Comparison of ENCODE assay signal across 7 mouse cellular contexts in the genomic region with DNA sequence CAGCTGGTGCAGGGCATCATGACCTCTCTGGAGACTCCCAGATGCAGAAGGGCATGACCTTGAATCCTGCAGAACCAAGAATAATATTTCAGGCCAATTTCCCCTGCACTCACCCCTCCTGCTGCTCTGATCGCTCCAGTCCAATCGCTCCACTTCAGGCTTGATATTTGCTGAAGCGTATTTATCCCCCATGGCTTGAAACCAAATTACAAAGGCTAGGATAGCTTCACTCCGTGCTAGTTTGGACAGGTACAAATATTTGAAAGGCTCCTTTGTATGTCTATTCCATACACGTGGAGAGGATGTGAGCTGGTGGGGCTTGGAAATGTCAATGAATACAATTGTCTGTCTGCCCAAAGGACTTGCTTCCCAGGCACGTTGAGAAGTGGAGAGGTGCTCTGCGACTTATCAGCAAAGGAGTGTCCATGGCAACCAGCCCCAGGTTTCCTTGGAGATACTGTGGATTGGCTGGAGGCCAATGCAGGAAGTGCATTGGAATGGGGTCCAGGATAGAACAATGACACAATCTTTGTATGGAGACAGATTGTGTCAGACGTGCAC.
DNase-seq lines count a peak whose midpoint lies in the region; ATAC-seq and TF ChIP-seq lines count a peak whose summit lies in the region.

No protein-coding gene starts in this region.

- H3K27me3 ChIP-seq in stomach, embryonic 14.5 days (ENCODE audit: control insufficient read depth, insufficient read depth, low read length) = no peaks in the 10 kb centered on the region
- no peaks in the 10 kb centered on the region for H3K27me3 ChIP-seq in stomach, postnatal 0 days (ENCODE audit: control insufficient read depth, insufficient read depth, low read length)
- H3K27me3 ChIP-seq in midbrain, embryonic 14.5 days (ENCODE audit: control insufficient read depth, insufficient read depth, low read length) = no peaks in the 10 kb centered on the region

- H3K9ac ChIP-seq in stomach, embryonic 14.5 days (replicated peaks; ENCODE audit: low read depth, low read length) = no peak overlapping the region
- no peak overlapping the region for H3K9ac ChIP-seq in stomach, postnatal 0 days (ENCODE audit: low read length)
- no peak overlapping the region for H3K9ac ChIP-seq in midbrain, embryonic 14.5 days (replicated peaks; ENCODE audit: low read length)

- 0 out of 2 replicates have a peak overlapping the region, but pooled peaks have one; percentile 7 for H3K4me2 ChIP-seq in stomach, embryonic 14.5 days (replicated peaks; ENCODE audit: low read depth, low read length)
- no peak overlapping the region for H3K4me2 ChIP-seq in stomach, postnatal 0 days (replicated peaks; ENCODE audit: low read depth)
- peak overlapping the region; percentile 34 for H3K4me2 ChIP-seq in midbrain, embryonic 14.5 days (ENCODE audit: low read length)

- WGBS in stomach, embryonic 14.5 days = 18% methylated on average over 8 of the region's 8 CpGs
- WGBS in stomach, postnatal 0 days = 19% methylated on average over 8 of the region's 8 CpGs
- 6% methylated on average over 8 of the region's 8 CpGs for WGBS in midbrain, embryonic 14.5 days

- H3K9me3 ChIP-seq in stomach, embryonic 14.5 days (ENCODE audit: control insufficient read depth, low read depth, low read length) = no peaks in the 10 kb centered on the region
- H3K9me3 ChIP-seq in stomach, postnatal 0 days (ENCODE audit: control insufficient read depth, low read length) = no peaks in the 10 kb centered on the region
- H3K9me3 ChIP-seq in midbrain, embryonic 14.5 days (ENCODE audit: control insufficient read depth, low read length) = no peaks in the 10 kb centered on the region

- no peak for TF ChIP-seq EP300 in stomach, postnatal 0 days (optimal IDR thresholded peaks at IDR 0.05)

- no peaks in the 10 kb centered on the region for H3K36me3 ChIP-seq in stomach, embryonic 14.5 days (ENCODE audit: control insufficient read depth, insufficient read depth, low read length)
- H3K36me3 ChIP-seq in stomach, postnatal 0 days (ENCODE audit: control insufficient read depth, insufficient read depth, low read length) = no peaks in the 10 kb centered on the region
- no peaks in the 10 kb centered on the region for H3K36me3 ChIP-seq in midbrain, embryonic 14.5 days (ENCODE audit: control insufficient read depth, insufficient read depth, low read length)

- ATAC-seq in stomach, embryonic 14.5 days (ENCODE audit: insufficient number of reproducible peaks, insufficient read depth, low FRiP score, low read depth) = peak; percentile 83
- ATAC-seq in stomach, postnatal 0 days (ENCODE audit: low FRiP score, low TSS enrichment) = no peak
- peak; percentile 95 for ATAC-seq in midbrain, embryonic 14.5 days (ENCODE audit: low FRiP score, low TSS enrichment)
- ATAC-seq in CD4-positive, CD25-positive, alpha-beta regulatory T cell, adult 4 months = no peak

- H3K27ac ChIP-seq in stomach, embryonic 14.5 days (ENCODE audit: low read length) = no peak overlapping the region
- no peak overlapping the region for H3K27ac ChIP-seq in stomach, postnatal 0 days (replicated peaks)
- peak overlapping the region; percentile 84 for H3K27ac ChIP-seq in midbrain, embryonic 14.5 days (replicated peaks; ENCODE audit: low read depth, low read length)

- TF ChIP-seq CTCF in stomach, postnatal 0 days (IDR thresholded peaks at IDR 0.05; ENCODE audit: low read depth) = no peak

- DNase-seq in stomach, postnatal 0 days (ENCODE audit: low spot score) = no peak
- DNase-seq in frontal cortex, postnatal 36 days (ENCODE audit: low spot score in 2 of 2) = peak; percentile 18 to 38
- DNase-seq in layer of hippocampus, adult 8-10 months (ENCODE audit: low spot score in 2 of 2) = peak; percentile 42 to 70
- peak; percentile 90 for DNase-seq in midbrain, embryonic 14.5 days
- no peak for DNase-seq in spleen, adult 18-20 months

- H3K4me3 ChIP-seq in stomach, embryonic 14.5 days (ENCODE audit: low read depth, low read length) = no peak overlapping the region
- H3K4me3 ChIP-seq in stomach, postnatal 0 days (ENCODE audit: low read depth, low read length) = no peak overlapping the region
- no peak overlapping the region; the same call in 1 of the 2 replicates for H3K4me3 ChIP-seq in midbrain, embryonic 14.5 days (replicated peaks; ENCODE audit: low read depth, low read length)

- H3K4me1 ChIP-seq in stomach, embryonic 14.5 days (ENCODE audit: control insufficient read depth, insufficient read depth, low read length) = peaks cover 14% of the 10 kb centered on the region
- no peaks in the 10 kb centered on the region for H3K4me1 ChIP-seq in stomach, postnatal 0 days (replicated peaks; ENCODE audit: control insufficient read depth, insufficient read depth)
- H3K4me1 ChIP-seq in midbrain, embryonic 14.5 days (ENCODE audit: control insufficient read depth, insufficient read depth, low read length) = peaks cover 22% of the 10 kb centered on the region

Comparison
In these comparisons a context has a peak if more than half of its experiments do, and no peak if none do; other contexts are left out.
1. ATAC-seq: peak in stomach, embryonic 14.5 days (single experiment) and midbrain, embryonic 14.5 days (single experiment); none in stomach, postnatal 0 days (single experiment) and CD4-positive, CD25-positive, alpha-beta regulatory T cell, adult 4 months (single experiment).
2. DNase-seq: peak in frontal cortex, postnatal 36 days (2 of 2), layer of hippocampus, adult 8-10 months (2 of 2) and midbrain, embryonic 14.5 days (single experiment); none in stomach, postnatal 0 days (single experiment) and spleen, adult 18-20 months (0 of 2).